Mouse (Mus musculus) hindbrain, embryonic 10.5 days (tissue): ENCODE data around the gene Krba1. TPM values are rescaled to one million over a fixed set of nuclear protein-coding genes. Genes with fewer than 3 reads are reported as not detected.

Source experiments
- DNase-seq: peaks from one replicate; pipeline ENCODE4 v3.0.0-alpha.2; 2017; ENCODE audit warnings: low spot score
- H3K27ac ChIP-seq: fragments of 300-500 bp; sonication (generic); 2 replicates; pipeline ENCODE4 v1.5.1; 2016; ENCODE audit warnings: mild to moderate bottlenecking, moderate library complexity
- H3K27me3 ChIP-seq: fragments of 300-500 bp; sonication (generic); 2 replicates; pipeline ENCODE4 v1.6.1; 2016; ENCODE audit warnings: mild to moderate bottlenecking; ENCODE audit not compliant: poor library complexity, insufficient read depth, severe bottlenecking
- H3K36me3 ChIP-seq: fragments of 300-500 bp; sonication (generic); 2 replicates; pipeline ENCODE4 v1.6.1; 2016; ENCODE audit warnings: mild to moderate bottlenecking, moderate library complexity
- H3K4me1 ChIP-seq: fragments of 300-500 bp; sonication (generic); replicated peaks from 2 replicates; pipeline ENCODE4 v1.6.1; 2016; ENCODE audit warnings: mild to moderate bottlenecking
- H3K4me3 ChIP-seq: fragments of 300-500 bp; sonication (generic); 2 replicates; pipeline ENCODE4 v1.5.1; 2016; ENCODE audit warnings: mild to moderate bottlenecking, moderate library complexity
- H3K9me3 ChIP-seq: fragments of 300-500 bp; sonication (generic); 2 replicates; pipeline ENCODE4 v1.6.1; 2016; ENCODE audit warnings: mild to moderate bottlenecking, moderate library complexity
- WGBS: fragments of 180-500 bp; shearing (Covaris S2); methylation state at CpG from one replicate; pipeline ENCODE4 v1.1.7; 2016; 5-methylcytosine and 5-hydroxymethylcytosine counted together
- polyA plus RNA-seq: library from polyadenylated mRNA; unstranded; fragments of >200 nt; fragmentation: Nextera tagmentation; extraction: Ambion mirVana; gene quantifications from 2 replicates; pipeline ENCODE4 v1.2.1, GENCODE M21; 2016

Krba1 gene
- polyA plus RNA-seq, 1 experiment from 2014 or later, result 28.1 TPM

GRCm38 (mm10) chr6:48432893-48433816, 37.8 kb downstream of the Krba1 start:
- no peak for DNase-seq
- Histone ChIP-seq H3K4me3 (no peak overlapping the region), H3K4me1 (peaks cover 15% of the 10 kb centered on the region), H3K36me3 (peaks cover 12% of the 10 kb centered on the region), H3K27me3 (peaks cover 35% of the 10 kb centered on the region), H3K27ac (0 out of 2 replicates have a peak overlapping the region, but pooled peaks have one; percentile 40), H3K9me3 (no peaks in the 10 kb centered on the region)
- 74% methylated on average over 12 of the region's 12 CpGs for WGBS

GRCm38 (mm10) chr6:48434651-48435050, 39.3 kb downstream of the Krba1 start:
- peaks cover 20% of the 10 kb centered on the region for H3K36me3 ChIP-seq
- 63% methylated on average over 6 of the region's 6 CpGs for WGBS
- no peak for DNase-seq
- H3K27me3 ChIP-seq, result peaks cover 50% of the 10 kb centered on the region
- H3K27ac ChIP-seq, result no peak overlapping the region
- H3K4me1 ChIP-seq, result peaks cover 30% of the 10 kb centered on the region
- no peak overlapping the region for H3K4me3 ChIP-seq
- no peaks in the 10 kb centered on the region for H3K9me3 ChIP-seq

- H3K27ac ChIP-seq, result no peak overlapping the region
- no peak overlapping the region for H3K4me3 ChIP-seq
- no peak for DNase-seq
- H3K36me3 ChIP-seq, result peaks cover 20% of the 10 kb centered on the region
- peaks cover 34% of the 10 kb centered on the region for H3K4me1 ChIP-seq
- 66% methylated on average over 5 of the region's 5 CpGs for WGBS
- H3K9me3 ChIP-seq, result no peaks in the 10 kb centered on the region
- peaks cover 55% of the 10 kb centered on the region for H3K27me3 ChIP-seq
Measured at GRCm38 (mm10) chr6:48435111-48435510, 39.7 kb downstream of the Krba1 start.

GRCm38 (mm10) chr6:48435706-48436349, 40.4 kb downstream of the Krba1 start:
- Histone ChIP-seq H3K4me1 (peaks cover 41% of the 10 kb centered on the region), H3K36me3 (peaks cover 21% of the 10 kb centered on the region), H3K27ac (no peak overlapping the region), H3K4me3 (no peak overlapping the region), H3K27me3 (peaks cover 62% of the 10 kb centered on the region), H3K9me3 (no peaks in the 10 kb centered on the region)
- no peak for DNase-seq
- WGBS, result 89% methylated on average over 5 of the region's 5 CpGs

GRCm38 (mm10) chr6:48437679-48438376, 42.4 kb downstream of the Krba1 start:
- Histone ChIP-seq H3K27me3 (peaks cover 74% of the 10 kb centered on the region), H3K4me1 (peaks cover 48% of the 10 kb centered on the region), H3K36me3 (peaks cover 41% of the 10 kb centered on the region), H3K9me3 (peaks cover 10% of the 10 kb centered on the region; the same call in 1 of the 2 replicates), H3K27ac (peak overlapping the region; percentile 57), H3K4me3 (peak overlapping the region; percentile 46)
- WGBS, result 19% methylated on average over 35 of the region's 35 CpGs
- DNase-seq, result peak; percentile 35

- H3K27ac ChIP-seq, result peak overlapping the region; percentile 57
- H3K27me3 ChIP-seq, result peaks cover 74% of the 10 kb centered on the region
- H3K36me3 ChIP-seq, result peaks cover 41% of the 10 kb centered on the region
- H3K4me1 ChIP-seq, result peaks cover 47% of the 10 kb centered on the region
- WGBS, result 8% methylated on average over 55 of the region's 55 CpGs
- H3K9me3 ChIP-seq, result peaks cover 10% of the 10 kb centered on the region; the same call in 1 of the 2 replicates
- DNase-seq, result peak; percentile 42
- peak overlapping the region; percentile 46 for H3K4me3 ChIP-seq
Measured at GRCm38 (mm10) chr6:48438475-48439125, 43.2 kb downstream of the Krba1 start.

- Histone ChIP-seq H3K4me3 (no peak overlapping the region), H3K36me3 (peaks cover 41% of the 10 kb centered on the region), H3K27ac (peak overlapping the region; percentile 40; the same call in 1 of the 2 replicates), H3K4me1 (peaks cover 53% of the 10 kb centered on the region), H3K9me3 (peaks cover 10% of the 10 kb centered on the region; the same call in 1 of the 2 replicates), H3K27me3 (peaks cover 74% of the 10 kb centered on the region)
- no peak for DNase-seq
Measured at GRCm38 (mm10) chr6:48439654-48440053, 44.3 kb downstream of the Krba1 start.

GRCm38 (mm10) chr6:48440306-48441014, 45.1 kb downstream of the Krba1 start:
- peak; percentile 10 for DNase-seq
- Histone ChIP-seq H3K4me1 (peaks cover 61% of the 10 kb centered on the region), H3K36me3 (peaks cover 41% of the 10 kb centered on the region), H3K9me3 (peaks cover 10% of the 10 kb centered on the region; the same call in 1 of the 2 replicates), H3K27ac (0 out of 2 replicates have a peak overlapping the region, but pooled peaks have one; percentile 35), H3K27me3 (peaks cover 65% of the 10 kb centered on the region), H3K4me3 (no peak overlapping the region)
- 40% methylated on average over 14 of the region's 14 CpGs for WGBS

GRCm38 (mm10) chr6:48443592-48444309, 48.4 kb downstream of the Krba1 start:
- 2% methylated on average over 19 of the region's 19 CpGs for whole genome bisulfite sequencing
- DNase-seq, result peak; percentile 97
- peak overlapping the region; percentile 97 for H3K27ac ChIP-seq

GRCm38 (mm10) chr6:48444310-48445180, 49.2 kb downstream of the Krba1 start:
- Histone ChIP-seq H3K4me3 (peak overlapping the region; percentile 89), H3K9me3 (peaks cover 10% of the 10 kb centered on the region; the same call in 1 of the 2 replicates), H3K4me1 (peaks cover 59% of the 10 kb centered on the region), H3K27me3 (peaks cover 36% of the 10 kb centered on the region), H3K36me3 (peaks cover 20% of the 10 kb centered on the region), H3K27ac (peak overlapping the region; percentile 97)
- 1% methylated on average over 32 of the region's 34 CpGs for WGBS
- no peak for DNase-seq

More at GRCm38 (mm10) chr6:48443592-48444309, 48.4 kb downstream of the Krba1 start:
- Histone ChIP-seq H3K4me1 (peaks cover 67% of the 10 kb centered on the region), H3K4me3 (peak overlapping the region; percentile 89), H3K27me3 (peaks cover 44% of the 10 kb centered on the region), H3K9me3 (peaks cover 10% of the 10 kb centered on the region; the same call in 1 of the 2 replicates), H3K36me3 (peaks cover 23% of the 10 kb centered on the region)
